Mouse (Mus musculus) neural tube, embryonic 14.5 days (tissue): ENCODE measurements around the gene Slc4a2. TPM values are rescaled to one million over a fixed set of nuclear protein-coding genes. Genes with fewer than 3 reads are reported as not detected.

Experiments used
- ATAC-seq: fragments of 200-750 bp; cut with Nextera tagmentation; 2 replicates; pipeline ENCODE4 v1.8.0; 2017; ENCODE audit warnings: low read depth, mild to moderate bottlenecking, moderate TSS enrichment, moderate library complexity
- H3K27ac ChIP-seq: fragments of 300-500 bp; sonication (generic); 2 replicates; pipeline ENCODE4 v1.5.1; 2014; ENCODE audit warnings: low read depth, mild to moderate bottlenecking, control low read depth, low read length, moderate library complexity, mixed read lengths
- H3K27me3 ChIP-seq: fragments of 300-500 bp; sonication (generic); 2 replicates; pipeline ENCODE4 v1.6.1; 2014; ENCODE audit warnings: low read length; ENCODE audit not compliant: control insufficient read depth, insufficient read depth
- H3K36me3 ChIP-seq: fragments of 300-500 bp; sonication (generic); 2 replicates; pipeline ENCODE4 v1.6.1; 2014; ENCODE audit warnings: low read length, mixed read lengths; ENCODE audit not compliant: control insufficient read depth, insufficient read depth
- H3K4me1 ChIP-seq: fragments of 300-500 bp; sonication (generic); 2 replicates; pipeline ENCODE4 v1.6.1; 2014; ENCODE audit warnings: low read length; ENCODE audit not compliant: control insufficient read depth, insufficient read depth
- H3K4me2 ChIP-seq: fragments of 300-500 bp; sonication (generic); 2 replicates; pipeline ENCODE4 v1.6.1; 2014; ENCODE audit warnings: mild to moderate bottlenecking, low read depth, low read length, control low read depth
- H3K4me3 ChIP-seq: fragments of 300-500 bp; sonication (generic); 2 replicates; pipeline ENCODE4 v1.5.1; 2014; ENCODE audit warnings: low read depth, low read length, control low read depth, mixed read lengths
- H3K9ac ChIP-seq: fragments of 300-500 bp; sonication (generic); replicated peaks from 2 replicates; pipeline ENCODE4 v1.6.1; 2014; ENCODE audit warnings: low read depth, mild to moderate bottlenecking, control low read depth, low read length, mixed read lengths
- H3K9me3 ChIP-seq: fragments of 300-500 bp; sonication (generic); 2 replicates; pipeline ENCODE4 v1.6.1; 2016; ENCODE audit warnings: low read length; ENCODE audit not compliant: control insufficient read depth
- WGBS: fragments of 180-500 bp; shearing (Covaris S2); extraction: QIAGEN DNeasy Blood & Tissue Kit; methylation state at CpG from one replicate; pipeline ENCODE4 v1.1.7; 2014; 5-methylcytosine and 5-hydroxymethylcytosine counted together
- polyA plus RNA-seq: library from polyadenylated mRNA; unstranded; fragments of >200 nt; fragmentation: Nextera tagmentation; extraction: Ambion mirVana; gene quantifications from 2 replicates; pipeline ENCODE4 v1.2.1, GENCODE M21; 2014

Gene Slc4a2
- polyA plus RNA-seq, 1 experiment from 2014 or later: 11.2 TPM

- H3K27ac ChIP-seq: no peak overlapping the region
- no peaks in the 10 kb centered on the region for H3K9me3 ChIP-seq
- H3K4me2 ChIP-seq: no peak overlapping the region
- peaks cover 10% of the 10 kb centered on the region; the same call in 1 of the 2 replicates for H3K4me1 ChIP-seq
- ATAC-seq: no peak
- H3K36me3 ChIP-seq: peaks cover 7% of the 10 kb centered on the region; the same call in 1 of the 2 replicates
- WGBS: 89% methylated on average over 10 of the region's 10 CpGs
- no peaks in the 10 kb centered on the region for H3K27me3 ChIP-seq
- H3K4me3 ChIP-seq: no peak overlapping the region
- no peak overlapping the region for H3K9ac ChIP-seq
Observed at GRCm38 (mm10) chr5:24417587-24417986, 6.0 kb upstream of the Slc4a2 start.

- no peak overlapping the region for H3K4me2 ChIP-seq
- H3K4me1 ChIP-seq: peaks cover 20% of the 10 kb centered on the region; the same call in 1 of the 2 replicates
- H3K9me3 ChIP-seq: no peaks in the 10 kb centered on the region
- H3K4me3 ChIP-seq: no peak overlapping the region
- no peak for ATAC-seq
- 91% methylated on average over 9 of the region's 9 CpGs for WGBS
- H3K9ac ChIP-seq: no peak overlapping the region
- H3K27ac ChIP-seq: no peak overlapping the region
- peaks cover 7% of the 10 kb centered on the region; the same call in 1 of the 2 replicates for H3K36me3 ChIP-seq
- H3K27me3 ChIP-seq: no peaks in the 10 kb centered on the region
Observed at GRCm38 (mm10) chr5:24420381-24420780, 3.3 kb upstream of the Slc4a2 start.

GRCm38 (mm10) chr5:24424004-24424781 is 556 bp downstream of the Slc4a2 start:
- no peaks in the 10 kb centered on the region for H3K9me3 ChIP-seq
- no peak; the same call in 1 of the 2 replicates for ATAC-seq
- peak overlapping the region; percentile 83 for H3K4me2 ChIP-seq
- peaks cover under 1% of the 10 kb centered on the region; the same call in 1 of the 2 replicates for H3K36me3 ChIP-seq
- peak overlapping the region; percentile 56 for H3K9ac ChIP-seq
- H3K27ac ChIP-seq: peak overlapping the region; percentile 86
- peak overlapping the region; percentile 52 for H3K4me3 ChIP-seq
- WGBS: 13% methylated on average over 21 of the region's 21 CpGs
- H3K27me3 ChIP-seq: no peaks in the 10 kb centered on the region
- H3K4me1 ChIP-seq: peaks cover 26% of the 10 kb centered on the region; the same call in 1 of the 2 replicates

GRCm38 (mm10) chr5:24424861-24425411 is 1.3 kb downstream of the Slc4a2 start:
- H3K27ac ChIP-seq: peak overlapping the region; percentile 64
- peak overlapping the region; percentile 83 for H3K4me2 ChIP-seq
- under 1% methylated on average over 46 of the region's 60 CpGs for whole genome bisulfite sequencing
- peaks cover 26% of the 10 kb centered on the region; the same call in 1 of the 2 replicates for H3K4me1 ChIP-seq
- H3K36me3 ChIP-seq: no peaks in the 10 kb centered on the region; the same call in 1 of the 2 replicates
- no peaks in the 10 kb centered on the region for H3K27me3 ChIP-seq
- H3K4me3 ChIP-seq: peak overlapping the region; percentile 52
- no peak for ATAC-seq
- H3K9me3 ChIP-seq: no peaks in the 10 kb centered on the region
- peak overlapping the region; percentile 39 for H3K9ac ChIP-seq

GRCm38 (mm10) chr5:24425421-24426036 is 1.9 kb downstream of the Slc4a2 start:
- Histone ChIP-seq H3K27me3 (no peaks in the 10 kb centered on the region), H3K9ac (peak overlapping the region; percentile 39), H3K4me1 (peaks cover 26% of the 10 kb centered on the region; the same call in 1 of the 2 replicates), H3K27ac (no peak overlapping the region), H3K4me2 (peak overlapping the region; percentile 83), H3K4me3 (peak overlapping the region; percentile 52), H3K36me3 (peaks cover 2% of the 10 kb centered on the region; the same call in 1 of the 2 replicates), H3K9me3 (no peaks in the 10 kb centered on the region)
- under 1% methylated on average over 26 of the region's 30 CpGs for WGBS
- no peak for ATAC-seq

- Histone ChIP-seq H3K4me3 (peak overlapping the region; percentile 52; the same call in 1 of the 2 replicates), H3K9me3 (no peaks in the 10 kb centered on the region), H3K27ac (no peak overlapping the region), H3K27me3 (no peaks in the 10 kb centered on the region), H3K4me1 (peaks cover 26% of the 10 kb centered on the region; the same call in 1 of the 2 replicates), H3K4me2 (peak overlapping the region; percentile 83), H3K36me3 (peaks cover 7% of the 10 kb centered on the region; the same call in 1 of the 2 replicates), H3K9ac (peak overlapping the region; percentile 39; the same call in 1 of the 2 replicates)
- no peak for ATAC-seq
- 1% methylated on average over 10 of the region's 10 CpGs for WGBS
Observed at GRCm38 (mm10) chr5:24426037-24426432, 2.4 kb downstream of the Slc4a2 start.

GRCm38 (mm10) chr5:24426556-24427284 is 3.1 kb downstream of the Slc4a2 start:
- Histone ChIP-seq H3K36me3 (peaks cover 12% of the 10 kb centered on the region; the same call in 1 of the 2 replicates), H3K27ac (no peak overlapping the region), H3K4me3 (no peak overlapping the region), H3K4me2 (peak overlapping the region; percentile 83; the same call in 1 of the 2 replicates), H3K9me3 (no peaks in the 10 kb centered on the region), H3K4me1 (peaks cover 26% of the 10 kb centered on the region; the same call in 1 of the 2 replicates), H3K9ac (no peak overlapping the region), H3K27me3 (no peaks in the 10 kb centered on the region)
- ATAC-seq: no peak
- 8% methylated on average over 9 of the region's 9 CpGs for WGBS

- Histone ChIP-seq H3K9me3 (no peaks in the 10 kb centered on the region), H3K36me3 (peaks cover 15% of the 10 kb centered on the region; the same call in 1 of the 2 replicates), H3K4me3 (no peak overlapping the region), H3K27me3 (no peaks in the 10 kb centered on the region), H3K9ac (no peak overlapping the region), H3K4me2 (no peak overlapping the region), H3K27ac (no peak overlapping the region), H3K4me1 (peaks cover 26% of the 10 kb centered on the region; the same call in 1 of the 2 replicates)
- WGBS: 17% methylated on average over 12 of the region's 12 CpGs
- no peak for ATAC-seq
Observed at GRCm38 (mm10) chr5:24427285-24427633, 3.6 kb downstream of the Slc4a2 start.
